In the genomic region with DNA sequence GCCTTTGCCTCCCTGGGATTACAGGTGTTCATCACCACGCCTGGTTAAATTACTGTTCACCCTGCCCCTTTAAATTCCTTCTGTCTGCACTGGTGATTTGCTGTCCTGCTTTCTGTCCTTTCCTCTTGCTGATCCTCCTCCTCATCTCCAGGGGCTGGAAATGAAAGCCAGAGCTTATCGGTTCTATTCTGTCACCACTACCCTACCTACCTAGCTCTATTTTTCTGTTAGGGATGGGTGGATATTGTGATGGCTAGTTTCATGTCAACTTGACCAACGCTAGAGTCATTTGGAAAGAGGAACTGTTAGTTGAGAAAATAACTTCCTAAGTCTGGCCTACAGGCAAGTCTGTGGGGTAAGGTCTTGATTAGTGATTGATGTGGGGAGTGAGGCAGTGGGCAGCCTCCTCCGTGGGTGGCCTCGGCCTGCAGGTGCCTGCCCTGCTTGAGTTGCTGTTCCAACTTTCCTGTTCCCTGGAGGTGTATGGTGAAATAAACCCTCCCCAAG, we compare ENCODE assay signal across 28 mouse cellular contexts. TPM values are rescaled to one million over a fixed set of nuclear protein-coding genes. Genes with fewer than 3 reads are reported as not detected.
"Had no signal": no experiment of that assay in that cellular context is flagged by ENCODE, and none has a peak within 500 bp of the region (broad histone marks: within the 10 kb centered on the region; RNA-seq: fewer than 3 reads in every experiment).

No protein-coding gene starts in this region.

- DNase-seq: gastrocnemius, postnatal 14 days; gastrocnemius, postnatal 36 days; heart, adult 18-20 months; heart, postnatal 10 days; heart, postnatal 4 days; kidney, adult 18-20 months; kidney, adult 8-10 months; kidney, postnatal 10 days; kidney, postnatal 25 days; kidney, postnatal 4 days; liver; liver, embryonic 13.5 days had no signal

- H3K9ac ChIP-seq: heart, embryonic 12.5 days; hindbrain, embryonic 12.5 days; hindbrain, embryonic 14.5 days; intestine, embryonic 15.5 days; limb, embryonic 12.5 days; liver, embryonic 13.5 days; liver, embryonic 15.5 days had no signal

- H3K4me3 ChIP-seq: heart, embryonic 10.5 days; heart, embryonic 12.5 days; hindbrain, embryonic 10.5 days; hindbrain, embryonic 12.5 days; intestine, embryonic 15.5 days; layer of hippocampus, adult 2 months; left cerebral cortex, adult 2 months; limb, embryonic 10.5 days; limb, embryonic 12.5 days; liver, embryonic 13.5 days; liver, embryonic 15.5 days had no signal

- H3K4me2 ChIP-seq: heart, embryonic 12.5 days; hindbrain, embryonic 12.5 days; hindbrain, embryonic 14.5 days; intestine, embryonic 15.5 days; limb, embryonic 12.5 days; liver, embryonic 11.5 days; liver, embryonic 13.5 days; liver, embryonic 15.5 days had no signal

- ATAC-seq: hindbrain, embryonic 16.5 days; inflammation-experienced regulatory T-cells, adult 6 months; intestine, embryonic 15.5 days; intestine, postnatal 0 days had no signal

- H3K9me3 ChIP-seq: heart, embryonic 10.5 days; heart, embryonic 12.5 days; hindbrain, embryonic 10.5 days; hindbrain, embryonic 12.5 days; intestine, embryonic 15.5 days; limb, embryonic 10.5 days; limb, embryonic 12.5 days; liver, embryonic 13.5 days; liver, embryonic 15.5 days had no signal

- H3K27ac ChIP-seq: heart, embryonic 10.5 days; hindbrain, embryonic 10.5 days; hindbrain, embryonic 12.5 days; hindbrain, embryonic 14.5 days; intestine, embryonic 15.5 days; layer of hippocampus, adult 2 months; left cerebral cortex, adult 2 months; limb, embryonic 10.5 days; limb, embryonic 12.5 days; liver, embryonic 13.5 days; liver, embryonic 15.5 days had no signal

- H3K4me1 ChIP-seq: heart, embryonic 10.5 days; hindbrain, embryonic 10.5 days; hindbrain, embryonic 12.5 days; intestine, embryonic 15.5 days; limb, embryonic 12.5 days; liver, embryonic 13.5 days; liver, embryonic 15.5 days had no signal

- H3K27me3 ChIP-seq: heart, embryonic 12.5 days; hindbrain, embryonic 12.5 days; intestine, embryonic 15.5 days; limb, embryonic 12.5 days; liver, embryonic 13.5 days; liver, embryonic 15.5 days had no signal

- H3K36me3 ChIP-seq: intestine, embryonic 15.5 days; liver, embryonic 15.5 days had no signal

RNA-seq across cellular contexts. Expression of gene Adprhl1, which starts 23.0 kb away (rescaled TPM):
- polyA plus RNA-seq: hindbrain, embryonic 14.5 days; inflammation-experienced regulatory T-cells, adult 6 months; intestine, postnatal 0 days; kidney, embryonic 14.5 days; limb, embryonic 10.5 days had no signal
